Mouse (Mus musculus) C2C12 (cell line): Measurements from ENCODE around the gene Tent4a.

Experiments used
- CEBPB ChIP-seq: IDR thresholded peaks from one replicate; pipeline ENCODE4 v1.6.1; 2011; ENCODE audit warnings: low read depth, mild to moderate bottlenecking, control low read depth, moderate library complexity
- CTCF ChIP-seq: IDR thresholded peaks from one replicate; pipeline ENCODE4 v1.5.1; 2011; ENCODE audit not compliant: control insufficient read depth, insufficient read depth, insufficient read length
- MYOG ChIP-seq: IDR thresholded peaks from one replicate; pipeline ENCODE4 v1.6.1; 2011; ENCODE audit not compliant: control insufficient read depth, insufficient read length; ENCODE audit errors: extremely low read depth

- TF ChIP-seq MYOG = no peak
- no peak for TF ChIP-seq CTCF
- TF ChIP-seq CEBPB = peak; percentile 84
These were observed 45.7 kb downstream of the Tent4a start for GRCm38 (mm10) chr13:69488565-69489255.
